Mouse (Mus musculus) megakaryocyte, adult 5-6 weeks (primary cell): ENCODE measurements at regions not wholly inside any gene's neighbourhood (a gene's known extent, or its start where the extent isn't known, plus 50 kb on each side); places are given as distances from the start of the nearest gene placed in this dataset.

Experiments
- ATAC-seq: 2 replicates; pipeline ENCODE4 v1.8.0; 2016; ENCODE audit warnings: mild to moderate bottlenecking, inconsistent platforms; ENCODE audit not compliant: poor library complexity, severe bottlenecking

DNA sequence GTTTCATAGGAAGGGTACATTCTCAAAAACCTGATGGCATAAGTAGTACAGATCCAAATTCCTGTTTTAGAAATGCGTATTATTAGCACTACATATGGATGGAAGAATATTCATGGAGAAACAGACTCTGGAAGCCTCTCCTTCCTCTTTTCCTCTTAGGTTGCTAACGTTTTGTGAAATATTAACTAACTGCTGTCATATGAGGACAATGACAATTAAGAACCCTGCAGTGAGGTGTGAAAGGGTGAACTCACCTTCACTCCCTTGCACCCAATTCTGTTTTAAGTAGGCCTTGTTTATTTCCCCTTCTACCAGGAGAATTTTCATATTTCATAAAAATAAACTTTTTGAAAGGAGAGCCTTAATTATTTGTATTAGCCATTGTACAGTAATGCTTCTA, 62.5 kb upstream of the Abcb5 start:
- no peak for ATAC-seq

GRCm38 (mm10) chr12:119028161-119028560, 61.9 kb upstream of the Abcb5 start:
- no peak for ATAC-seq

DNA sequence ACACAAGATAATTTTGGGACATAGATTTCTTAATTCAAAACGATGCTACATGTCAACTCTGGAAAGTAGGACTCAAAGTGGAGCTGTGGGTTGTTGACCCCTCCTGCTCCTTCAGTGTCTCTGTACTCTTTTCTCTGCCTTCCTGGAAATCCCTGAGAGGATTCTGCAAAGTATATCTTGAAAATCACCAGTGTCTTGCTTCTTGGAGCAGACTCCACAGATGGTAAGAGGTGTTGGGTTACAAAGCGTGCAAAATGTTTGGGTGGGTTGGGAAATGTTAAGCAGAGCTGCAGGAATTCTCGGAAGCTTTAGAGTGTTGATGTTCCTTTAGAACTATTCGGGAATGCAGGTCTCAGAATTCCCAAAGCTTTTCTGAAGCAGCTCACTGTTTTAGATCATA, 61.5 kb upstream of the Abcb5 start:
- ATAC-seq = no peak

GRCm38 (mm10) chr12:119026311-119026710, 60.1 kb upstream of the Abcb5 start:
- ATAC-seq = peak; percentile 87

DNA sequence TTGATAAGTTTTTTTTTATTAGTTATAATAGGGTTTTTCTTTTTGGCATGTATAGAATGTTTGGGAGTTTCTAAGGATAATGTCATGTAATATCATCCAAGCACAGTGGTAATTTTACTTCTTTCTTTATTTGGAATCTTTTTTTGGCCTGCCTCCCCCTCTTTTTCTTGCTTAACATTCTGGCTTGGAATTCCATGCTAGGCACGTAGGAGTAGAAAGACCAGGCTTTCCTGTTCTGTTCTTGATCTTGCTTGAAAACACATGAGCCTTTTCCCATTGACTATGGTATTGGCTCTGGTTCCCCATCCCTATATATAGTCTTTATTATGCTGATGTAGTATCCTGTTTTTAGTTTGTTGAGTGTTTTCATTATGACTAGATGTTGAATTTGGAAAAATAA, 57.8 kb upstream of the Abcb5 start:
- no peak for ATAC-seq
